Mouse (Mus musculus) erythroid progenitor cell, adult 5-6 weeks (primary cell): Measurements from ENCODE around the gene Ube2j2. TPM values are rescaled to one million over a fixed set of nuclear protein-coding genes. Genes with fewer than 3 reads are reported as not detected.

Experiments
- ATAC-seq: replicated peaks from 2 replicates; pipeline ENCODE4 v1.8.0; 2016; ENCODE audit warnings: moderate number of reproducible peaks, mild to moderate bottlenecking, moderate TSS enrichment, inconsistent platforms; ENCODE audit not compliant: poor library complexity, low FRiP score, severe bottlenecking
- total RNA-seq, 2 experiments: library from RNA; stranded (forward) in 1 of 2; stranded (reverse) in 1 of 2; fragments of 150-400 nt in 1 of 2; fragments of 186-747, 209-891 nt in 1 of 2; gene quantifications; 2 replicates each; pipeline versions ENCODE4 v1.2.3 to v1.2.4; 2015 to 2017; ENCODE audit warnings: low replicate concordance in 2 of 2

Gene Ube2j2
- total RNA-seq, 2 experiments from 2014 or later: 47.8 to 91.5 TPM

DNA sequence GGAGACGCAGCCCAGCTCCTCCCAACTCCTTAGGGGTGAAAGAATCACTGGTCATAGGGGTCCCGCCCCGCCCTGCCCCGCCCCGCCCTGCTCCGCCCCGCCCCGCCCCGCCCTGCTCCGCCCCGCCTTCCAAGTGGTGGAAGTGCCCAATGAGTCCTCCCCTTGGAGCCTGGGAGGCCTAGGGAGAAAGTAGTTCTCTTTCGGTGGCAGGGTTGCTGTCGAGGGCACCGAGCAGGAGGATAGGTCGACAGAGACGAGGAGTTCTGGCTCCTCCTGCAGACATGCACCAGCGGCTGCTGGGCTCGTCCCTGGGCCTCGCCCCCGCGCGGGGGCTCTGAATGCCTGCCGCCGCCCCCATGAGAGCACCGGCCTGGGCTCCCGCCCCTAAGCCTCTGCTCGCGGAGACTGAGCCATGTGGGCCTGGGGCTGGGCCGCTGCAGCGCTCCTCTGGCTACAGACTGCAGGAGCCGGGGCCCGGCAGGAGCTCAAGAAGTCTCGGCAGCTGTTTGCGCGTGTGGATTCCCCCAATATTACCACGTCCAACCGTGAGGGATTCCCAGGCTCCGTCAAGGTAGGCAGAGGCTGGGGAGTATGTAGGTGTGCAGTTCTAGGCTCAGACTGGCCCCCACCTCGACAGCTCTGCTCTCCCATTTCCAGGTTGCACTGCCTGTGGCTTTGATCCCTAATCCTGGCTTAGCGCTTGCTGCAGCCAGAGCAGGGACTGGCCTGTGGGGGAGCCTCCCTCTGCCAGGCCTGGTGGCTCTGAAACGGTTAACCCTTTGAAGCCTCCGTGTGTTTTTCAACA is 18.7 kb downstream of the Ube2j2 start, which contains the start of gene C1qtnf12:
Gene C1qtnf12 (plus strand): TSS at position 152 of the 805 bp plus-strand sequence.
- ATAC-seq: peak; percentile 44

DNA sequence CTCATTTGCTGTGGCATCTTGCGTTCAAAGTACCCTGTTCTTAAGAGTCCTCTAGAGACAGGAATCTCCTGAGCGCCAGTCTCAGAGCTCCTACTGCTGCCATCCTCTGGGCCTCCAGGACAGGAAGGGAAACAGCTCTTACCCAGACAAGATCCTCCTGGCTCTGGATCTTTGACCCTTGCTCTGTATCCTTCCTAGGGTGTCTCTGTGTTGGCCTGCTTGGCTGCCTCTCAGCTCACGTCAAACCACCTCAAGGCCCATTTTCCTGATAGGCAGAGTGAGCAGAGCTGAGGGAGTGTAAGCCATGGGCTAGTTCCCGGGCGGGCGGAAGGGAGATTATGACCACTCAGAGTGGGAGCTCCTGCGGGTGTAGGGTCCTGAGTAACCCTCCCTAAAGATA is 19.5 kb downstream of the Ube2j2 start:
- peak; percentile 44 for ATAC-seq

DNA sequence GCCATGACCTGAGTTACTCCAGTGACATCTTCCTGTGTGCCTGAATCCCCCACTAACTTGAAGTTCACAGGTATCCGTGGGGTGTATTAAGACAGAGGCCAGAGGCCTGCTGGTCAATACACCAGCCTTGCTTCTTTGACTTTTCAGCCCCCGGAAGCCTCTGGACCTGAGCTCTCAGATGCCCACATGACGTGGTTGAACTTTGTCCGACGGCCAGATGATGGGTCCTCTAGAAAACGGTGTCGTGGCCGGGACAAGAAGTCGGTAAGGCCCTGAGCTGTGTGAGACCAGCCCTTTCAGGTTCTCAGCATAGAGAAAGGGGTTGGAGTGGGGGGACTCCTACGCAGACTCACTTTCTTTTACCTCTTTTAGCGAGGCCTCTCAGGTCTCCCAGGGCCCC is 20.8 kb downstream of the Ube2j2 start:
- ATAC-seq: no peak

DNA sequence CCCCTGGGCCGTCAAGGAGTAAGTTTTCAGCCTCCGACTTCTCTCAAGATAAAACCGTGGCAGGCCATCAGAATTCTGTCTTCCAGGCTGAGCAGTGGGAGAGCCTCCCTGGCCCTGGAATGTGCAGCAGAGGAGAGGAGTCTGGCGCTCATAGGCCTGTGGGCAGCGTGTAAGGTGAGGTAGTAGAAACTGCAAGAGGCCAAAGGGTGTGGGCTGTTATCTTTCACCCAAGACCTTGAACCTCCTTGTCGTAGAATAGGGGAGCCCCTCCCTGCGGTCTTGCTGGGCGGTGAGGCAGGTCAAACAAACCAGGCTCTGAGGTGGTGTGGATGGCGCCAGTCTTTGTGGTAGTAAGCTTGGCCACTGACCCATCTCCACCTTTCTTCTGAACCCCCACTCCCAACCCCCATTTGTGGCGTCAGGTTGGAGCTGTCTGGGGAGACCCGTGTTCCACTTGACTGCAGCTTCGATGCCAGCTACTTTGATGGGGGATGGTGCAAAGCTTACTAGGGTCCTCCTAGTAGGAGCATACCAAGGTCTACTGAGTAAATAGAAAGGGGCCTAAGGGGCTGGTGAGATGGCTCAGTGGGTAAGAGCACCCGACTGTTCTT is 25.5 kb downstream of the Ube2j2 start:
- peak; percentile 77 for ATAC-seq

DNA sequence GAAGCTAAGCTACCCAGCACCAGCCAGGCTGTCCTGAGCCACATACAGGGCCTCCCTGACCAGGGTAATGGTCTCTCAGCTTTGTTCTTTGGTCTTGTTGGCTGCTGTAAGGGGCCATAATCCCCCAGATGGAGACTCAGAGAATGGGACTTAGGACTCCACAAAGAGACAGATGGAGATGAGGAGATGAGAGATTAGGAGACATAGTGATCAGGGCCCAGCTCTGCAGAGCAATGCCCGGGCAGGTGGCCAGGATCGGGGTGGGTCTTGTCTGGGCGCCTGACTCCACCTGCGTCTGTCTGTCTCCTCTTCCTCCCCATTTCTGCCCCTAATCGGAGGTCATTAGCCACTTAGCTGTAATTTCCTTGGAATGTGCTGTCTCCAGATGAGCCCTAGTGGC is 26.7 kb downstream of the Ube2j2 start:
- ATAC-seq: 0 out of 2 replicates have a peak, but pooled peaks have one; percentile 44

DNA sequence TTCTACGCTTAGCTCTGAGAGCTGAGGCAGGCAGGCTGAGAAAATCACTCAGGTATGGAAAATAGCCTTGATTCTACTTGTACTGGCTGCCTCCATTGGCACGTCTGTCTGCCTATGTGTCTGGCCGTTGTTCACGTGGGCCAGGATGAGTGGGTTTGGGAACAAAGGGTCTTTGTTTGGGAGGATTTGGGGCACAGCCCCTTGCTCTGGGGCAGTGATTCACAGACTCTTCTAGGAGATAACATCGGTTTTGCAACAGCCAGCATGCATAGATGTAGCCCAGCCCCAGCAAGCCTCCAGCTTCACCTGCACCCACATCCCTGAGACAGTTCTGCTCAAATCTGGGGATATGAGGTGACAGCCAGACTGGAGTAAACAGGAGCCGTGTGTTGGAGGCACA is 29.0 kb downstream of the Ube2j2 start:
- ATAC-seq: no peak

DNA sequence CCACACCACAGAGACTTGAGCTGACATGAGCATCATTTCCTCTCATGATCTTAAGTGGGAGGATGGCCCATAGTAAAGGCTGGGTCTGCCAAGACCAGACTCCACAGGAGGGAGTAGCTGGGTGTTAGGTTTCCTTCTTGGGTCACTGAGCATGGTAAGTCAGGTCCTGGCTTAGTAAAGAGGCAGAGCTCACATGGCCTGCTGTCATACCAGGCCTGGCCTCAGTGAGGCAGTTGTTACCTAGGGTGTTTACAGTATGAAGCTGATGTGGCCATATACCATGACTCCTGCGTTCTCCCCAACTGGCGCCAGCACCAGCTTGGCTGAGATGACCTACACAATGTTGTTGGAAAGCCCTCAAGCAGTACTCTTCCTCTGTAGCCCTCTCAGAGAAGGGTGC is 29.6 kb downstream of the Ube2j2 start:
- no peak for ATAC-seq

DNA sequence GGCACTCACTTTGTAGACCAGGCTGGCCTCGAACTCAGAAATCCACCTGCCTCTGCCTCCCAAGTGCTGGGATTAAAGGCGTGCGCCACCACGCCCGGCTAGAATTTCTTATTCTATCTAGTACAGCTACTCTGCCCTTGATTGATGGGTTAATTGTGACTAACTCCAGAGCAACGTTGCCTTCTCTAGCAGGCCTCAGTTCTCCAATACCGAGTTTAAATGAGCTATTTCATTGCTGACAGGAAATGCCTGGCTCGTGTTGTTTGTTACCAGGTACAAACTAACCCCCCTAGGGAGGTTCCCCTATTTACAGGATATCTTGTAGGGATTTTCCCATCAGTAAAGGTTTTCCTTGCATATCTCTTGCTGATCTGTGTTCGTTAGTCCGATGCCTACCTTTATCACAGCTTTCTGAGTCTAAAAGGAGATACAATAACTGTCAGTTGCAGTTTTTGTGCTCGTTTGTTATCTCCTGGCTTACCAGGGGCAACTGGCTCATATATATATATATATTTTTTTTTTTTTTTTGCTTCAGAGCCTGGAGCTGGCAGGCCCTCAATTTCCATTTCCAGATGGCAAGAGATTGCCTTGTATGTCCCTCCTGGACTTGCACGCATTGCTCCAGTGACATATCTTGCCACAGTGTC is 37.9 kb downstream of the Ube2j2 start:
- no peak for ATAC-seq

DNA sequence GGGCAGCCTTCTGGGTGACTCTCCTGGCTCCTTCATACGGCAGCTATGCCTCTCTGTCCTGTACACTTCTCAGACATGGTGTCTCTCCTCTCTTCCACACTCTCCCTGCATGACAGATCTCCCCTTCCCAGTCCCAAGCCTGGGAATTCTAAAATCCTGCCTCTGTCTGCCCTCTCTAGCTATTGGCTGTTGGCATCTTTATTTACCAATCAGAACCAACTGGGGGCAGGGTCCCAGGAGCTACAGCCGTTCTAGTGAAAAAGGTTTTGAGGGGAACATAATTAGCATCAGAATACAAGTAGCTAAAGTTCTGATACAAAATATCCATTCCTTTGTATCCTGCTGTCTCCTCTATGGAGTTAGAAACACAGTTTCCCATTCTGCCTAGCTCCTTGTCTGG is 40.2 kb downstream of the Ube2j2 start:
- ATAC-seq: 0 out of 2 replicates have a peak, but pooled peaks have one; percentile 47

DNA sequence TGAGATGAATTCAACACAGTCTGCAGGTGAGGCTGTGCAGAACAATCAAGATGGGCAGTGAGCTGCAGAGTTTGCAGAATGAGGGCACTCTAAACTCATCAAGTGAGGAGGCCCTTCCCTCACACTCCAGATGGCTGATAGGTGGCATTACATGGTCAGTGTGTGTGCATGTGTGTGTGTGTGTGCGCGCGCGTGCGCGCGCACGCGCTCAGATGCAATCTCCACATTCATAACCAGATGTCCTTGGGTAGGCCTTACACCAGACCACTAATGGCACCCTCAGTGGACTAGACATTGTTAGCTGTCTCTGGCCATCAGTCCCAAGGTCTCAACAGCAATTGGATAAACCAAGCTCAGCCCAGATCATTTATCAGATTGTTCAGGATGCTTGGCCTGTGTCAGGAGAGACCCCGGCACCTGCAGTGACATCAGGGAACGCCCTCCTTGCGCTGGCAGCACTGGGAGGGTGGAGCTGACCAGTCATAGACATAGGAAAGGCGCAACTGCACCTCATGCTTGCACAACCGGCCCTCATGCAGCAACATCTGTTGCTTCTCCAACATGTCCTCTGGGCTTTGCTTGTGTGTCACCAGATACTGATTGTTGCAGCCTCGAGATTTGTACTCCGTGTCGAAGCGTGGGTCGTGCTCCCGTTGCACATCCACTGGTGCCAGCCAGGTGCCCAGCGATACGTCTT is 47.7 kb downstream of the Ube2j2 start:
- no peak for ATAC-seq

DNA sequence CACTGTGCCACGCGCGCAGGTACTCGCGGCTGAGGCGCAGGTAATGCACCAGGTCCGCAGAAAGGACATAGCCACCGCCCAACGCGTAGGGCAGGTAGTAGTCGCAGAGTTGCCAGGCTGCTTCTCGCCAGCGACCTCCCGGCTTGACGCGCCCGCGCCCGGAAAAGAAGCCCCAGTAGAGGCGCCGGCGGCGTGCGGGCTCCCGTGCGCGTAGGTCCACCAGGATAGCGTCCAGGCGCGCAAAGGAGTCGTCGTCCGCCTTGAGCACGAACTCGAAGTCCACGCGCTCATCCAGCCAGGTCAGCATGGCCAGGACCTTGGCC is 48.2 kb downstream of the Ube2j2 start:
- no peak for ATAC-seq

DNA sequence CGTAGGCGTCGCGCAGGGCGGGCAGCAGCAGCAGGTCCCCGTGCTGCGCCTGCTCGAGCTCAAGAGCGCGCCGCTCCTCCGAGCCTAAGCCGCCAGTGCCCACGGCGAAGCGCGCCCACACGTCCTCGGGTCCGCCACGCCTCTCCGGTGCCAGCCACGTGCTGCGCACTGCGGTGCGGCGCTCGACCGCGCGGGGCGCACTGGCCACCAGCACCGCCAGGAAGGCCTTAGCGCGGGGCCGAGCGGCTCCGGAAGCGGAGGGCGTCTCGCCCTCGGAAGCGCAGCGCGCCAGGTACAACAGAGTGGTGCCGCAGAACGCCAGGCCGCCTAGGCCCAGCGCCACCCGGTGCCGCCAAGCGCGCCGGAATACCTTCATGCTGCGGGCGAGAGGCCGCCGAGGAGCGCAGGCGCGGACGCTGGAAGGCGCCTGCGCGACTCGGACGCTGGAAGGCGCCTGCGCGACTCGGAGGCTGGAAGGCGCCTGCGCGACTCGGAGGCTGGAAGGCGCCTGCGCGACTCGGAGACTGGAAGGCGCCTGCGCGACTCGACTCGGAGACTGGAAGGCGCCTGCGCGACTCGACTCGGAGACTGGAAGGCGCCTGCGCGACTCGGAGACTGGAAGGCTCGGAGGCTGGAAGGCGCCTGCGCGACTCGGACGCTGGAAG is 48.7 kb downstream of the Ube2j2 start, which contains the start of the genes B3galt6 and Sdf4:
Gene B3galt6 (minus strand): TSS at position 409 of the 665 bp plus-strand sequence.
Gene Sdf4 (plus strand): TSS at position 632 of the 665 bp plus-strand sequence.
- peak; percentile 83 for ATAC-seq

DNA sequence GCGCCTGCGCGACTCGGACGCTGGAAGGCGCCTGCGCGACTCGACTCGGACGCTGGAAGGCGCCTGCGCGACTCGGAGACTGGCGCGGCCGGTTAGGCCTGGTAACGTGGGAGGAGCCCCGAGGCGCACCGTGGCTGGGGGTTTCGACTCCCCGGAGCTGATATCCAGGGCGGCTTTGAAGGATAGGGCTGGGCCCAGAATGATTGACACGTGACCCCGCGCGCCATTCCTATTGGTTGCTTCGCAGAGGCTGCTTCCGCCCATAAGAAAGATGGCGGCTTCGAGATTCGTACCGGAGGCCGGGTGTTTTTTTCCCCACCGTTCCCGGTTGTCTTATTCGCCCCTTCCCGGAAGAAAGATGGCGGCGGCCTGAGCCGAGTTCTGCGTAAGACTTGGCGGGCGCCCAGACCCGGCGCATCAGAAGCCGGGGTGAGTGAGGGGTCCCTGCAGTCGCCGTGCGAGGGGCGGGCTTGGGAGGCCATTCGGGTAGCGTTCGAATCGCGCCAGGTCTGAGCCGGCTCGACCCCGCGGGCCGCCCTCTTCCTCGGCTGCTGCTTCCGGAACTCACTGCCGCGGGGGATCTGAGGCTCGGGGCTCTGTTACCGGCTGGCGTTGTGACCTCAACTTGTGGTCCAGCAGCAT is 49.4 kb downstream of the Ube2j2 start:
- peak; percentile 82 for ATAC-seq

DNA sequence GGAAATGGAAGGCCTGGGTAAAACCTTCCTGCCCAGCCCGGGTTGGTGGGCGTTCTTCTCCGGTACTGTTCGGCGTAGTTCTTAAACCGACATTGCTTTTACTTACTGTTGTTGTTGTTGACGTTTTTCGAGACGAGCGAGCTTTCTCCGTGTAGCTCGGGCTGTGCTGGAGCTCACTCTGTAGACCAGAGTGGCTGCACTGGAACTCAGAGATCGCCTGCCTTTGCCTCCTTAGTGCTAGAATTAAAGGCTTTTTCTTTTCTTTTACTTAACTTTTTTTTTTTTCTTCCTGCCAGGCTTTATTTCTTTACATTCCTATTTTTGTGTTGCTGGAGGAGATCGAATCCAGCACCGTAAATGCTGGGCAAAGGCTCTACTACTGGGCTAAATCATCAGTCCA is 50.0 kb downstream of the Ube2j2 start:
- ATAC-seq: no peak

DNA sequence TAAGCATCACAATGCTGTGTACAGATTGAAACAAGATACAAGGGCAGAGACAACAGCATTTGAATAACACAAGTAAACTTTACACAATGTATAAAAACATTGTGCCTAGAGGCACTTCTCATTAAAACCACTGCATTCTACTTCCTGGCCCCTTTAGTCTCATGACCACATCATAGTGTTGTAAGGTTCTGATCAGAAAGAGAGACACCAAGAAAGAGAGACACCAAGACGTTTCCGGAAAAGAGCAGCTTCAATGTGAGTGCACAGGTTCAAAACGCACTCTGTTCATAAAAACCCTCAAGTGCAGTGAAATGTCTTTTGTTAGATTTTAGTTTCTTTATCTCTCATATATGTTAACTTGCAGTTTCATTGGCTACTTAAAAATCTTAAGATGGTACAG is 60.5 kb downstream of the Ube2j2 start:
- no peak for ATAC-seq

DNA sequence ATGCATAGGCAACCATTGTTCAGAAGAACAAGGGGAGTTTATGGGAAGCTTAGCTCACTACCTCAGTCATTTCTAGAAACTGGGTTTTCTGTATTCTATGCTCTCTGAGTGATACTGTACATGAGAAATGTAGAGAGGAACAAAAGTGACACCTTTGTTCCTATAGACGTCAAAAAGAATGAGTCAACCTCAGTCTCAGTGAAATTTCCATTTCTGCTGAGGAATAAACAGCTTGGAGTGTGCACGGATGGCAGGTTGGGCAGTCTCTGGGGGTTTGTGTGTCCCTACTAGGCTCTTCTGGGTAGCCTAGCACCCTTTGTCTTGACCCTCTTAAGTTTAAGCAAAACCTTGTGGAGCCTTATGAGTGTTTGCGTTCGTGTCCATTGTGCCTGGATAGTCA is 64.7 kb downstream of the Ube2j2 start:
- no peak for ATAC-seq
